ENCODE assay signal across 9 mouse cellular contexts in genomic region chr15:11116303-11116702, GRCm38 (mm10). TPM values are rescaled to one million over a fixed set of nuclear protein-coding genes. Genes with fewer than 3 reads are reported as not detected.
DNase-seq lines count a peak whose midpoint lies in the region; ATAC-seq and TF ChIP-seq lines count a peak whose summit lies in the region.
"Had no signal": no experiment of that assay in that cellular context is flagged by ENCODE, and none has a peak within 500 bp of the region (broad histone marks: within the 10 kb centered on the region; RNA-seq: fewer than 3 reads in every experiment).

No protein-coding gene starts in this region.

- no peaks in the 10 kb centered on the region for H3K27me3 ChIP-seq in heart, embryonic 16.5 days (ENCODE audit: control insufficient read depth, insufficient read depth, low read length)
- no peaks in the 10 kb centered on the region for H3K27me3 ChIP-seq in lung, embryonic 14.5 days (ENCODE audit: insufficient read depth, low read length)
- H3K27me3 ChIP-seq: heart, embryonic 15.5 days had no signal

- no peak overlapping the region for H3K4me3 ChIP-seq in heart, embryonic 16.5 days (ENCODE audit: low read length)
- H3K4me3 ChIP-seq in lung, embryonic 14.5 days (ENCODE audit: low read depth, low read length), result no peak overlapping the region
- H3K4me3 ChIP-seq: heart, embryonic 15.5 days had no signal

- ATAC-seq in heart, embryonic 16.5 days (replicated peaks; ENCODE audit: extremely low read depth, insufficient read depth, low FRiP score), result 0 out of 2 replicates have a peak, but pooled peaks have one; percentile 45
- ATAC-seq in lung, embryonic 14.5 days (ENCODE audit: insufficient read depth), result 0 out of 2 replicates have a peak, but pooled peaks have one; percentile 38
- ATAC-seq in inflammation-experienced regulatory T-cells, adult 6 months, result no peak

- no peaks in the 10 kb centered on the region for H3K36me3 ChIP-seq in heart, embryonic 16.5 days (ENCODE audit: control insufficient read depth, insufficient read depth)
- H3K36me3 ChIP-seq in lung, embryonic 14.5 days (ENCODE audit: insufficient read depth), result no peaks in the 10 kb centered on the region
- H3K36me3 ChIP-seq: heart, embryonic 15.5 days had no signal

- 0 out of 2 replicates have a peak, but pooled peaks cover 2% of the 10 kb centered on the region for H3K4me1 ChIP-seq in heart, embryonic 16.5 days (ENCODE audit: control insufficient read depth, insufficient read depth, low read length)
- H3K4me1 ChIP-seq in lung, embryonic 14.5 days (ENCODE audit: insufficient read depth), result 0 out of 2 replicates have a peak, but pooled peaks cover 3% of the 10 kb centered on the region
- H3K4me1 ChIP-seq: heart, embryonic 15.5 days had no signal

- H3K4me2 ChIP-seq in heart, embryonic 16.5 days (ENCODE audit: low read depth, low read length), result no peak overlapping the region
- H3K4me2 ChIP-seq in lung, embryonic 14.5 days, result no peak overlapping the region
- H3K4me2 ChIP-seq: heart, embryonic 15.5 days had no signal

- DNase-seq in cerebellum, adult 9-10 months, result peak; percentile 5
- DNase-seq in cerebellum, adult 8-10 months, result no peak
- peak; percentile 65 for DNase-seq in NIH3T3 (ENCODE audit: low read depth)
- peak; percentile 65 for DNase-seq in lung, embryonic 14.5 days
- DNase-seq in layer of hippocampus, adult 8-10 months (ENCODE audit: low spot score in 2 of 2), result no peak
- DNase-seq in cerebellum, adult 11 months, result no peak

- H3K9me3 ChIP-seq in heart, embryonic 16.5 days (replicated peaks; ENCODE audit: control insufficient read depth, low read length), result no peaks in the 10 kb centered on the region
- H3K9me3 ChIP-seq in lung, embryonic 14.5 days (ENCODE audit: low read depth, low read length), result no peaks in the 10 kb centered on the region
- H3K9me3 ChIP-seq: heart, embryonic 15.5 days had no signal

- WGBS in heart, embryonic 16.5 days, result 60% methylated on average over 2 of the region's 2 CpGs
- WGBS in lung, embryonic 14.5 days, result 42% methylated on average over 2 of the region's 2 CpGs

- no peak overlapping the region for H3K9ac ChIP-seq in heart, embryonic 16.5 days (ENCODE audit: low read length)
- no peak overlapping the region for H3K9ac ChIP-seq in lung, embryonic 14.5 days
- H3K9ac ChIP-seq: heart, embryonic 15.5 days had no signal

- no peak overlapping the region for H3K27ac ChIP-seq in heart, embryonic 16.5 days (ENCODE audit: low read length)
- no peak overlapping the region for H3K27ac ChIP-seq in lung, embryonic 14.5 days (ENCODE audit: low read depth)
- H3K27ac ChIP-seq: heart, embryonic 15.5 days had no signal

- TF ChIP-seq CTCF in lung, embryonic 14.5 days (IDR thresholded peaks at IDR 0.05; ENCODE audit: low read depth), result no peak

RNA-seq across cellular contexts. Expression of gene Adamts12, which starts 51.7 kb away (rescaled TPM):
- polyA plus RNA-seq in heart, embryonic 16.5 days (2015; fragmentation: Nextera tagmentation; extraction: Ambion mirVana), result 1.9 and 2.0 TPM in 2 replicates
- 6.8 and 7.0 TPM in 2 replicates for polyA plus RNA-seq in lung, embryonic 14.5 days (2014; fragmentation: Nextera tagmentation; extraction: Ambion mirVana)
- total RNA-seq in layer of hippocampus, adult 8-10 months (2022), result under 1 TPM; 0.39 to 0.57 (median 0.47) TPM
- not detected for polyA plus RNA-seq in inflammation-experienced regulatory T-cells, adult 6 months (2017; shearing (Covaris generic))

Comparison
In these comparisons a context has a peak if more than half of its experiments do, and no peak if none do; other contexts are left out.
1. DNase-seq: peak in cerebellum, adult 9-10 months (single experiment), NIH3T3 (single experiment) and lung, embryonic 14.5 days (single experiment); none in cerebellum, adult 8-10 months (single experiment), layer of hippocampus, adult 8-10 months (0 of 2) and cerebellum, adult 11 months (single experiment).